Mouse (Mus musculus): ENCODE measurements at regions not wholly inside any gene's neighbourhood (a gene's known extent, or its start where the extent isn't known, plus 50 kb on each side); places are given as distances from the start of the nearest gene placed in this dataset.
A peak's percentile ranks its signal among the peaks of the same experiment; 100 is the strongest.

- H3K36me3 ChIP-seq (replicated peaks; ENCODE audit: insufficient read depth, low read length) = no peaks in the 10 kb centered on the region
- no peak overlapping the region for H3K4me3 ChIP-seq (ENCODE audit: low read depth, low read length)
- DNase-seq = peak; percentile 13
- no peak overlapping the region for H3K27ac ChIP-seq (ENCODE audit: low read depth)
- ATAC-seq = no peak
- no peaks in the 10 kb centered on the region for H3K4me1 ChIP-seq (ENCODE audit: insufficient read depth)
- WGBS (ENCODE audit: insufficient replicate concordance) = 23% methylated on average over 1 of the region's 1 CpGs
- no peaks in the 10 kb centered on the region for H3K9me3 ChIP-seq (ENCODE audit: low read length)
- no peak overlapping the region for H3K4me2 ChIP-seq (ENCODE audit: low read depth, low read length)
- H3K27me3 ChIP-seq (ENCODE audit: insufficient read depth, low read length) = no peaks in the 10 kb centered on the region
- no peak overlapping the region for H3K9ac ChIP-seq (replicated peaks)
- TF ChIP-seq CTCF (IDR thresholded peaks at IDR 0.05; ENCODE audit: low read depth) (peak; percentile 71), EP300 (IDR thresholded peaks at IDR 0.05; ENCODE audit: low read depth) (no peak)
Measured at GRCm38 (mm10) chr10:125114318-125114717, 274.9 kb downstream of the Slc16a7 start.

- H3K27ac ChIP-seq (ENCODE audit: low read depth) = no peak overlapping the region
- ATAC-seq = no peak
Measured at GRCm38 (mm10) chr10:125108986-125109385, 280.3 kb downstream of the Slc16a7 start.

GRCm38 (mm10) chr10:125084975-125085374 lies 304.3 kb downstream of the Slc16a7 start:
- Histone ChIP-seq H3K9ac (replicated peaks) (no peak overlapping the region), H3K9me3 (ENCODE audit: low read length) (no peaks in the 10 kb centered on the region), H3K36me3 (replicated peaks; ENCODE audit: insufficient read depth, low read length) (no peaks in the 10 kb centered on the region), H3K27ac (ENCODE audit: low read depth) (no peak overlapping the region), H3K4me1 (ENCODE audit: insufficient read depth) (no peaks in the 10 kb centered on the region), H3K4me3 (ENCODE audit: low read depth, low read length) (no peak overlapping the region), H3K4me2 (ENCODE audit: low read depth, low read length) (no peak overlapping the region), H3K27me3 (ENCODE audit: insufficient read depth, low read length) (no peaks in the 10 kb centered on the region)
- TF ChIP-seq CTCF (IDR thresholded peaks at IDR 0.05; ENCODE audit: low read depth) (no peak), EP300 (IDR thresholded peaks at IDR 0.05; ENCODE audit: low read depth) (no peak)
- WGBS (ENCODE audit: insufficient replicate concordance) = 75% methylated on average over 2 of the region's 2 CpGs
- DNase-seq (no peak), ATAC-seq (no peak)

More at GRCm38 (mm10) chr10:125108986-125109385, 280.3 kb downstream of the Slc16a7 start:
- no peaks in the 10 kb centered on the region for H3K36me3 ChIP-seq (replicated peaks; ENCODE audit: insufficient read depth, low read length)
- no peak for DNase-seq
- H3K27me3 ChIP-seq (ENCODE audit: insufficient read depth, low read length) = no peaks in the 10 kb centered on the region
- H3K9ac ChIP-seq (replicated peaks) = no peak overlapping the region
- WGBS (ENCODE audit: insufficient replicate concordance) = 82% methylated on average over 1 of the region's 1 CpGs
- H3K4me2 ChIP-seq (ENCODE audit: low read depth, low read length) = no peak overlapping the region
- TF ChIP-seq CTCF (IDR thresholded peaks at IDR 0.05; ENCODE audit: low read depth) = no peak
- no peak for TF ChIP-seq EP300 (IDR thresholded peaks at IDR 0.05; ENCODE audit: low read depth)
- no peak overlapping the region for H3K4me3 ChIP-seq (ENCODE audit: low read depth, low read length)
- no peaks in the 10 kb centered on the region for H3K4me1 ChIP-seq (ENCODE audit: insufficient read depth)
- H3K9me3 ChIP-seq (ENCODE audit: low read length) = no peaks in the 10 kb centered on the region

- WGBS (ENCODE audit: insufficient replicate concordance) = 74% methylated on average over 5 of the region's 5 CpGs
- H3K4me1 ChIP-seq (ENCODE audit: insufficient read depth) = no peaks in the 10 kb centered on the region
- ATAC-seq (no peak), DNase-seq (no peak)
- no peaks in the 10 kb centered on the region for H3K27me3 ChIP-seq (ENCODE audit: insufficient read depth, low read length)
- no peaks in the 10 kb centered on the region for H3K9me3 ChIP-seq (ENCODE audit: low read length)
- H3K9ac ChIP-seq (replicated peaks) = no peak overlapping the region
- no peak overlapping the region for H3K4me3 ChIP-seq (ENCODE audit: low read depth, low read length)
- no peak overlapping the region for H3K27ac ChIP-seq (ENCODE audit: low read depth)
- H3K4me2 ChIP-seq (ENCODE audit: low read depth, low read length) = no peak overlapping the region
- H3K36me3 ChIP-seq (replicated peaks; ENCODE audit: insufficient read depth, low read length) = no peaks in the 10 kb centered on the region
- TF ChIP-seq CTCF (IDR thresholded peaks at IDR 0.05; ENCODE audit: low read depth) (no peak), EP300 (IDR thresholded peaks at IDR 0.05; ENCODE audit: low read depth) (no peak)
Measured at GRCm38 (mm10) chr10:125072401-125072800, 316.9 kb downstream of the Slc16a7 start.

GRCm38 (mm10) chr10:125070246-125070645 lies 319.0 kb downstream of the Slc16a7 start:
- Histone ChIP-seq H3K9me3 (ENCODE audit: low read length) (no peaks in the 10 kb centered on the region), H3K9ac (replicated peaks) (no peak overlapping the region), H3K27ac (ENCODE audit: low read depth) (no peak overlapping the region), H3K4me1 (ENCODE audit: insufficient read depth) (no peaks in the 10 kb centered on the region), H3K4me2 (ENCODE audit: low read depth, low read length) (no peak overlapping the region), H3K4me3 (ENCODE audit: low read depth, low read length) (no peak overlapping the region), H3K36me3 (replicated peaks; ENCODE audit: insufficient read depth, low read length) (no peaks in the 10 kb centered on the region), H3K27me3 (ENCODE audit: insufficient read depth, low read length) (no peaks in the 10 kb centered on the region)
- no peak for DNase-seq
- WGBS (ENCODE audit: insufficient replicate concordance) = 71% methylated on average over 4 of the region's 4 CpGs
- no peak for ATAC-seq
- TF ChIP-seq CTCF (IDR thresholded peaks at IDR 0.05; ENCODE audit: low read depth) = no peak
- no peak for TF ChIP-seq EP300 (IDR thresholded peaks at IDR 0.05; ENCODE audit: low read depth)

- Histone ChIP-seq H3K4me3 (ENCODE audit: low read depth, low read length) (no peak overlapping the region), H3K4me1 (ENCODE audit: insufficient read depth) (no peaks in the 10 kb centered on the region), H3K9me3 (ENCODE audit: low read length) (no peaks in the 10 kb centered on the region), H3K27me3 (ENCODE audit: insufficient read depth, low read length) (no peaks in the 10 kb centered on the region), H3K27ac (ENCODE audit: low read depth) (no peak overlapping the region), H3K4me2 (ENCODE audit: low read depth, low read length) (no peak overlapping the region), H3K36me3 (replicated peaks; ENCODE audit: insufficient read depth, low read length) (no peaks in the 10 kb centered on the region), H3K9ac (replicated peaks) (no peak overlapping the region)
- 65% methylated on average over 3 of the region's 3 CpGs for WGBS (ENCODE audit: insufficient replicate concordance)
- DNase-seq = no peak
- no peak for TF ChIP-seq CTCF (IDR thresholded peaks at IDR 0.05; ENCODE audit: low read depth)
- no peak for TF ChIP-seq EP300 (IDR thresholded peaks at IDR 0.05; ENCODE audit: low read depth)
- no peak for ATAC-seq
Measured at GRCm38 (mm10) chr10:125039290-125039689, 350.0 kb downstream of the Slc16a7 start.

- no peak for TF ChIP-seq CTCF (IDR thresholded peaks at IDR 0.05; ENCODE audit: low read depth)
- no peak for TF ChIP-seq EP300 (IDR thresholded peaks at IDR 0.05; ENCODE audit: low read depth)
- Histone ChIP-seq H3K4me1 (ENCODE audit: insufficient read depth) (no peaks in the 10 kb centered on the region), H3K4me2 (ENCODE audit: low read depth, low read length) (no peak overlapping the region), H3K9me3 (ENCODE audit: low read length) (no peaks in the 10 kb centered on the region), H3K27ac (ENCODE audit: low read depth) (no peak overlapping the region), H3K36me3 (replicated peaks; ENCODE audit: insufficient read depth, low read length) (no peaks in the 10 kb centered on the region), H3K4me3 (ENCODE audit: low read depth, low read length) (no peak overlapping the region), H3K9ac (replicated peaks) (no peak overlapping the region), H3K27me3 (ENCODE audit: insufficient read depth, low read length) (no peaks in the 10 kb centered on the region)
- ATAC-seq (no peak), DNase-seq (no peak)
- WGBS (ENCODE audit: insufficient replicate concordance) = 81% methylated on average over 7 of the region's 7 CpGs
Measured at GRCm38 (mm10) chr10:125035631-125036030, 353.6 kb downstream of the Slc16a7 start.

All from liver, postnatal 0 days (tissue).